Mouse (Mus musculus) limb, embryonic 11.5 days (tissue): ENCODE results near the gene Khdrbs1. TPM values are rescaled to one million over a fixed set of nuclear protein-coding genes. Genes with fewer than 3 reads are reported as not detected.

Experiments used
- ATAC-seq: fragments of 200-750 bp; cut with Nextera tagmentation; 2 replicates; pipeline ENCODE4 v1.8.0; 2017; ENCODE audit warnings: low read depth; ENCODE audit not compliant: insufficient number of reproducible peaks, low FRiP score, low TSS enrichment
- DNase-seq: peaks from one replicate; pipeline ENCODE4 v3.0.0-alpha.2; 2015; ENCODE audit warnings: low spot score
- H3K27ac ChIP-seq: fragments of 300-500 bp; sonication (generic); replicated peaks from 2 replicates; pipeline ENCODE4 v1.5.1; 2014; ENCODE audit warnings: low read depth, mild to moderate bottlenecking, low read length
- H3K27me3 ChIP-seq: fragments of 300-500 bp; sonication (generic); 2 replicates; pipeline ENCODE4 v1.6.1; 2014; ENCODE audit warnings: mild to moderate bottlenecking, low read length, mixed read lengths; ENCODE audit not compliant: control insufficient read depth, insufficient read depth
- H3K36me3 ChIP-seq: fragments of 300-500 bp; sonication (generic); 2 replicates; pipeline ENCODE4 v1.6.1; 2014; ENCODE audit warnings: mild to moderate bottlenecking, low read length, moderate library complexity, mixed read lengths; ENCODE audit not compliant: control insufficient read depth, insufficient read depth
- H3K4me1 ChIP-seq: fragments of 300-500 bp; sonication (generic); 2 replicates; pipeline ENCODE4 v1.6.1; 2014; ENCODE audit warnings: low read length, mixed read lengths; ENCODE audit not compliant: control insufficient read depth, insufficient read depth
- H3K4me2 ChIP-seq: fragments of 300-500 bp; sonication (generic); 2 replicates; pipeline ENCODE4 v1.6.1; 2014; ENCODE audit warnings: low read depth, mild to moderate bottlenecking, moderate library complexity; ENCODE audit not compliant: severe bottlenecking
- H3K4me3 ChIP-seq: fragments of 300-500 bp; sonication (generic); 2 replicates; pipeline ENCODE4 v1.5.1; 2014; ENCODE audit warnings: low read depth, low read length
- H3K9ac ChIP-seq: fragments of 300-500 bp; sonication (generic); 2 replicates; pipeline ENCODE4 v1.6.1; 2014; ENCODE audit warnings: mild to moderate bottlenecking, low read length
- H3K9me3 ChIP-seq: fragments of 300-500 bp; sonication (generic); 2 replicates; pipeline ENCODE4 v1.6.1; 2016; ENCODE audit warnings: low read length; ENCODE audit not compliant: control insufficient read depth
- WGBS: fragments of 180-500 bp; shearing (Covaris S2); extraction: QIAGEN DNeasy Blood & Tissue Kit; methylation state at CpG from one replicate; pipeline ENCODE4 v1.1.7; 2014; 5-methylcytosine and 5-hydroxymethylcytosine counted together
- polyA plus RNA-seq: library from polyadenylated mRNA; unstranded; fragments of >200 nt; fragmentation: Nextera tagmentation; extraction: Ambion mirVana; gene quantifications from 2 replicates; pipeline ENCODE4 v1.2.1, GENCODE M21; 2014

Khdrbs1 gene
- polyA plus RNA-seq: 162 and 189 TPM in 2 replicates

GRCm38 (mm10) chr4:129742232-129743009, at the start of gene Khdrbs1:
Khdrbs1 (minus strand) TSS chr4:129742303.
- Histone ChIP-seq H3K36me3 (peaks cover 2% of the 10 kb centered on the region; the same call in 1 of the 2 replicates), H3K4me1 (peaks cover 12% of the 10 kb centered on the region), H3K4me3 (peak within 1 kb of the TSS; percentile 78), H3K27ac (peak within 1 kb of the TSS; percentile 99), H3K27me3 (no peaks in the 10 kb centered on the region), H3K9ac (peak within 1 kb of the TSS; percentile 97), H3K9me3 (no peaks in the 10 kb centered on the region), H3K4me2 (peak within 1 kb of the TSS; percentile 65)
- under 1% methylated on average over 76 of the region's 76 CpGs for WGBS
- DNase-seq: peak; percentile 100
- peak; percentile 90 for ATAC-seq

- Histone ChIP-seq H3K27ac (no peak overlapping the region), H3K27me3 (no peaks in the 10 kb centered on the region), H3K4me1 (peaks cover 28% of the 10 kb centered on the region), H3K9ac (no peak overlapping the region), H3K4me2 (no peak overlapping the region), H3K36me3 (no peaks in the 10 kb centered on the region), H3K4me3 (no peak overlapping the region), H3K9me3 (no peaks in the 10 kb centered on the region)
- ATAC-seq: no peak
- no peak for DNase-seq
- 33% methylated on average over 1 of the region's 1 CpGs for WGBS
Observed at GRCm38 (mm10) chr4:129791399-129791798, 49.3 kb upstream of the Khdrbs1 start.

- H3K9ac ChIP-seq: no peak overlapping the region
- ATAC-seq: no peak
- 77% methylated on average over 3 of the region's 3 CpGs for WGBS
Observed at GRCm38 (mm10) chr4:129790475-129790874, 48.4 kb upstream of the Khdrbs1 start.

GRCm38 (mm10) chr4:129789635-129790034, 47.5 kb upstream of the Khdrbs1 start:
- no peaks in the 10 kb centered on the region for H3K27me3 ChIP-seq
- H3K9me3 ChIP-seq: no peaks in the 10 kb centered on the region
- no peak for ATAC-seq
- no peak overlapping the region for H3K4me3 ChIP-seq
- H3K4me1 ChIP-seq: peaks cover 11% of the 10 kb centered on the region
- H3K27ac ChIP-seq: no peak overlapping the region
- 90% methylated on average over 2 of the region's 2 CpGs for WGBS
- H3K36me3 ChIP-seq: no peaks in the 10 kb centered on the region
- no peak overlapping the region for H3K4me2 ChIP-seq
- H3K9ac ChIP-seq: no peak overlapping the region
- DNase-seq: no peak

More at GRCm38 (mm10) chr4:129790475-129790874, 48.4 kb upstream of the Khdrbs1 start:
- no peak overlapping the region for H3K27ac ChIP-seq
- no peaks in the 10 kb centered on the region for H3K9me3 ChIP-seq
- H3K4me3 ChIP-seq: no peak overlapping the region
- no peak overlapping the region for H3K4me2 ChIP-seq
- H3K27me3 ChIP-seq: no peaks in the 10 kb centered on the region
- H3K4me1 ChIP-seq: peaks cover 19% of the 10 kb centered on the region
- no peak for DNase-seq
- H3K36me3 ChIP-seq: no peaks in the 10 kb centered on the region

- Histone ChIP-seq H3K9me3 (no peaks in the 10 kb centered on the region), H3K9ac (no peak overlapping the region), H3K27me3 (no peaks in the 10 kb centered on the region), H3K4me3 (no peak overlapping the region), H3K36me3 (no peaks in the 10 kb centered on the region), H3K4me2 (no peak overlapping the region), H3K27ac (peak overlapping the region; percentile 42; the same call in 1 of the 2 replicates), H3K4me1 (peaks cover 10% of the 10 kb centered on the region)
- DNase-seq: peak; percentile 36
- no peak for ATAC-seq
- 21% methylated on average over 8 of the region's 8 CpGs for WGBS
Observed at GRCm38 (mm10) chr4:129788693-129789092, 46.6 kb upstream of the Khdrbs1 start.

GRCm38 (mm10) chr4:129785178-129785577, 43.1 kb upstream of the Khdrbs1 start:
- DNase-seq (peak; percentile 82), ATAC-seq (no peak)
- H3K4me3 ChIP-seq: no peak overlapping the region
- H3K27ac ChIP-seq: no peak overlapping the region
- no peak overlapping the region for H3K4me2 ChIP-seq
- H3K36me3 ChIP-seq: no peaks in the 10 kb centered on the region
- H3K4me1 ChIP-seq: peaks cover 14% of the 10 kb centered on the region
- no peaks in the 10 kb centered on the region for H3K9me3 ChIP-seq
- no peaks in the 10 kb centered on the region for H3K27me3 ChIP-seq
- no peak overlapping the region for H3K9ac ChIP-seq
- WGBS: 2% methylated on average over 4 of the region's 4 CpGs

GRCm38 (mm10) chr4:129783506-129783905, 41.4 kb upstream of the Khdrbs1 start:
- Histone ChIP-seq H3K9me3 (no peaks in the 10 kb centered on the region), H3K4me3 (no peak overlapping the region), H3K4me2 (no peak overlapping the region), H3K27ac (no peak overlapping the region), H3K4me1 (peaks cover 8% of the 10 kb centered on the region), H3K9ac (no peak overlapping the region), H3K36me3 (no peaks in the 10 kb centered on the region), H3K27me3 (no peaks in the 10 kb centered on the region)
- no peak for DNase-seq
- ATAC-seq: no peak
- WGBS: 84% methylated on average over 5 of the region's 5 CpGs

GRCm38 (mm10) chr4:129782857-129783331, 40.8 kb upstream of the Khdrbs1 start:
- Histone ChIP-seq H3K4me1 (peaks cover 7% of the 10 kb centered on the region), H3K4me2 (no peak overlapping the region), H3K27ac (no peak overlapping the region), H3K36me3 (no peaks in the 10 kb centered on the region), H3K27me3 (no peaks in the 10 kb centered on the region), H3K9ac (no peak overlapping the region), H3K9me3 (no peaks in the 10 kb centered on the region), H3K4me3 (no peak overlapping the region)
- ATAC-seq (no peak), DNase-seq (no peak)
- WGBS: 24% methylated on average over 3 of the region's 3 CpGs
